Mouse (Mus musculus) lung, postnatal 0 days (tissue): ENCODE data around the gene Ssh2. TPM values are rescaled to one million over a fixed set of nuclear protein-coding genes. Genes with fewer than 3 reads are reported as not detected.

ENCODE experiments used
- ATAC-seq: fragments of 200-750 bp; cut with Nextera tagmentation; 2 replicates; pipeline ENCODE4 v1.8.0; 2017; ENCODE audit warnings: moderate library complexity
- DNase-seq: peaks from one replicate; pipeline ENCODE4 v3.0.0-alpha.2; 2016; ENCODE audit warnings: low spot score
- H3K27ac ChIP-seq: fragments of 300-500 bp; sonication (generic); 2 replicates; pipeline ENCODE4 v1.5.1; 2014; ENCODE audit warnings: antibody characterized with exemption, mild to moderate bottlenecking, low read length, mixed read lengths
- H3K27me3 ChIP-seq: fragments of 300-500 bp; sonication (generic); replicated peaks from 2 replicates; pipeline ENCODE4 v1.6.1; 2014; ENCODE audit warnings: low read length, mixed read lengths; ENCODE audit not compliant: insufficient read depth
- H3K36me3 ChIP-seq: fragments of 300-500 bp; sonication (generic); 2 replicates; pipeline ENCODE4 v1.6.1; 2014; ENCODE audit warnings: low read length, mixed read lengths; ENCODE audit not compliant: insufficient read depth
- H3K4me1 ChIP-seq: fragments of 300-500 bp; sonication (generic); 2 replicates; pipeline ENCODE4 v1.6.1; 2014; ENCODE audit warnings: antibody characterized with exemption, low read depth, low read length, mixed read lengths; ENCODE audit not compliant: insufficient read depth
- H3K4me2 ChIP-seq: fragments of 300-500 bp; sonication (generic); replicated peaks from 2 replicates; pipeline ENCODE4 v1.6.1; 2014; ENCODE audit warnings: low read depth, mild to moderate bottlenecking, low read length, moderate library complexity, mixed read lengths
- H3K4me3 ChIP-seq: fragments of 300-500 bp; sonication (generic); 2 replicates; pipeline ENCODE4 v1.5.1; 2014; ENCODE audit warnings: low read depth, low read length
- H3K9ac ChIP-seq: fragments of 300-500 bp; sonication (generic); replicated peaks from 2 replicates; pipeline ENCODE4 v1.6.1; 2014; ENCODE audit warnings: low read depth, mild to moderate bottlenecking
- H3K9me3 ChIP-seq: fragments of 300-500 bp; sonication (generic); 2 replicates; pipeline ENCODE4 v1.6.1; 2016; ENCODE audit warnings: low read length, mixed read lengths
- CTCF ChIP-seq: IDR thresholded peaks from 2 replicates; pipeline ENCODE4 v1.5.1; 2016; ENCODE audit warnings: antibody characterized with exemption, mild to moderate bottlenecking
- EP300 ChIP-seq: IDR thresholded peaks from 2 replicates; pipeline ENCODE4 v1.6.1; 2016; ENCODE audit warnings: antibody characterized with exemption, mild to moderate bottlenecking, control low read depth
- WGBS: fragments of 180-500 bp; shearing (Covaris S2); extraction: QIAGEN DNeasy Blood & Tissue Kit; methylation state at CpG from one replicate; pipeline ENCODE4 v1.1.7; 2014; 5-methylcytosine and 5-hydroxymethylcytosine counted together
- polyA plus RNA-seq: library from polyadenylated mRNA; unstranded; fragments of >200 nt; fragmentation: Nextera tagmentation; extraction: Ambion mirVana; gene quantifications from 2 replicates; pipeline ENCODE4 v1.2.1, GENCODE M21; 2015

The Ssh2 gene
- polyA plus RNA-seq, 1 experiment from 2014 or later: 13.2 TPM

- H3K9me3 ChIP-seq: no peaks in the 10 kb centered on the region
- no peak for TF ChIP-seq CTCF
- no peak overlapping the region for H3K9ac ChIP-seq
- WGBS: 77% methylated on average over 6 of the region's 6 CpGs
- H3K27me3 ChIP-seq: no peaks in the 10 kb centered on the region
- ATAC-seq (no peak), DNase-seq (no peak)
- H3K4me1 ChIP-seq: peaks cover 12% of the 10 kb centered on the region; the same call in 1 of the 2 replicates
- H3K4me2 ChIP-seq: no peak overlapping the region
- no peak overlapping the region for H3K27ac ChIP-seq
- no peak overlapping the region for H3K4me3 ChIP-seq
- no peaks in the 10 kb centered on the region for H3K36me3 ChIP-seq
These were observed 149.8 kb downstream of the Ssh2 start for GRCm38 (mm10) chr11:77365706-77366386.

GRCm38 (mm10) chr11:77367541-77368270 lies 151.6 kb downstream of the Ssh2 start:
- 81% methylated on average over 9 of the region's 9 CpGs for WGBS
- TF ChIP-seq CTCF (no peak), EP300 (no peak)
- peak overlapping the region; percentile 55; the same call in 1 of the 2 replicates for H3K27ac ChIP-seq

GRCm38 (mm10) chr11:77369188-77369840 lies 153.2 kb downstream of the Ssh2 start:
- peak overlapping the region; percentile 78 for H3K27ac ChIP-seq
- peak; percentile 77 for ATAC-seq

More at GRCm38 (mm10) chr11:77367541-77368270, 151.6 kb downstream of the Ssh2 start:
- H3K9ac ChIP-seq: no peak overlapping the region
- peaks cover 20% of the 10 kb centered on the region; the same call in 1 of the 2 replicates for H3K4me1 ChIP-seq
- no peaks in the 10 kb centered on the region for H3K27me3 ChIP-seq
- DNase-seq: no peak
- no peaks in the 10 kb centered on the region for H3K9me3 ChIP-seq
- no peak for ATAC-seq
- no peaks in the 10 kb centered on the region for H3K36me3 ChIP-seq
- no peak overlapping the region for H3K4me3 ChIP-seq
- no peak overlapping the region for H3K4me2 ChIP-seq

GRCm38 (mm10) chr11:77369841-77370191 lies 153.7 kb downstream of the Ssh2 start:
- peaks cover 18% of the 10 kb centered on the region; the same call in 1 of the 2 replicates for H3K4me1 ChIP-seq
- ATAC-seq: peak; percentile 88
- DNase-seq: peak; percentile 69

More at GRCm38 (mm10) chr11:77369188-77369840, 153.2 kb downstream of the Ssh2 start:
- 33% methylated on average over 2 of the region's 2 CpGs for WGBS
- TF ChIP-seq EP300 (no peak; the same call in 1 of the 2 replicates), CTCF (no peak)
- Histone ChIP-seq H3K36me3 (no peaks in the 10 kb centered on the region), H3K4me3 (no peak overlapping the region), H3K27me3 (no peaks in the 10 kb centered on the region), H3K9me3 (no peaks in the 10 kb centered on the region), H3K9ac (no peak overlapping the region), H3K4me1 (peaks cover 18% of the 10 kb centered on the region; the same call in 1 of the 2 replicates), H3K4me2 (peak overlapping the region; percentile 14; the same call in 1 of the 2 replicates)
- peak; percentile 83 for DNase-seq

GRCm38 (mm10) chr11:77371088-77371487 lies 155.0 kb downstream of the Ssh2 start:
- Histone ChIP-seq H3K36me3 (no peaks in the 10 kb centered on the region), H3K4me3 (no peak overlapping the region), H3K4me1 (peaks cover 18% of the 10 kb centered on the region; the same call in 1 of the 2 replicates), H3K27ac (peak overlapping the region; percentile 78), H3K4me2 (no peak overlapping the region), H3K9ac (no peak overlapping the region), H3K27me3 (no peaks in the 10 kb centered on the region), H3K9me3 (no peaks in the 10 kb centered on the region)
- peak; percentile 26 for DNase-seq
- WGBS: 34% methylated on average over 3 of the region's 3 CpGs
- no peak for TF ChIP-seq CTCF
- TF ChIP-seq EP300: no peak
- ATAC-seq: no peak

More at GRCm38 (mm10) chr11:77369841-77370191, 153.7 kb downstream of the Ssh2 start:
- H3K9me3 ChIP-seq: no peaks in the 10 kb centered on the region
- no peak overlapping the region for H3K4me3 ChIP-seq
- H3K27ac ChIP-seq: peak overlapping the region; percentile 78
- peak overlapping the region; percentile 14; the same call in 1 of the 2 replicates for H3K4me2 ChIP-seq
- no peaks in the 10 kb centered on the region for H3K36me3 ChIP-seq
- 30% methylated on average over 2 of the region's 2 CpGs for WGBS
- no peaks in the 10 kb centered on the region for H3K27me3 ChIP-seq
- TF ChIP-seq CTCF (no peak), EP300 (peak; percentile 59; the same call in 1 of the 2 replicates)
- no peak overlapping the region for H3K9ac ChIP-seq

- Histone ChIP-seq H3K4me2 (0 out of 2 replicates have a peak overlapping the region, but pooled peaks have one; percentile 11), H3K9me3 (no peaks in the 10 kb centered on the region), H3K9ac (no peak overlapping the region), H3K27me3 (no peaks in the 10 kb centered on the region), H3K36me3 (no peaks in the 10 kb centered on the region), H3K27ac (peak overlapping the region; percentile 78), H3K4me3 (no peak overlapping the region), H3K4me1 (peaks cover 18% of the 10 kb centered on the region; the same call in 1 of the 2 replicates)
- no peak for DNase-seq
- ATAC-seq: no peak
- no peak for TF ChIP-seq CTCF
- no peak for TF ChIP-seq EP300
These were observed 155.6 kb downstream of the Ssh2 start for GRCm38 (mm10) chr11:77371696-77372095.
